Mouse (Mus musculus): Measurements from ENCODE around the gene Atl1. TPM values are rescaled to one million over a fixed set of nuclear protein-coding genes. Genes with fewer than 3 reads are reported as not detected.

The Atl1 gene
- total RNA-seq, 2 experiments from 2014 or later = 223 to 259 TPM

- intact Hi-C loops (cut with DNase I) = no loop called here
- no peak for DNase-seq (ENCODE audit: low spot score in 2 of 2)
Measured at GRCm38 (mm10) chr12:69923603-69924002, 31.2 kb downstream of the Atl1 start.

GRCm38 (mm10) chr12:69924012-69924411 is 31.6 kb downstream of the Atl1 start:
- DNase-seq (ENCODE audit: low spot score in 2 of 2) = no peak

GRCm38 (mm10) chr12:69926716-69927115 is 34.3 kb downstream of the Atl1 start:
- intact Hi-C loops (cut with DNase I) = no loop called here

More at GRCm38 (mm10) chr12:69924012-69924411, 31.6 kb downstream of the Atl1 start:
- intact Hi-C loops (cut with DNase I) = no loop called here

GRCm38 (mm10) chr12:69937731-69938130 is 45.3 kb downstream of the Atl1 start:
- intact Hi-C loops (cut with DNase I) = no loop called here
- no peak for DNase-seq (ENCODE audit: low spot score in 2 of 2)

More at GRCm38 (mm10) chr12:69926716-69927115, 34.3 kb downstream of the Atl1 start:
- no peak for DNase-seq (ENCODE audit: low spot score in 2 of 2)

- no peak for DNase-seq (ENCODE audit: low spot score in 2 of 2)
- intact Hi-C loops (cut with DNase I) = no loop called here
Measured at GRCm38 (mm10) chr12:69939291-69939690, 46.9 kb downstream of the Atl1 start.

GRCm38 (mm10) chr12:69941655-69942329 is 49.4 kb downstream of the Atl1 start:
- DNase-seq (ENCODE audit: low spot score in 2 of 2) = no peak
- intact Hi-C loops (cut with DNase I) = no loop called here

- intact Hi-C loops (cut with DNase I) = no loop called here
- no peak for DNase-seq (ENCODE audit: low spot score in 2 of 2)
Measured at GRCm38 (mm10) chr12:69945861-69946260, 53.4 kb downstream of the Atl1 start.

- DNase-seq (ENCODE audit: low spot score in 2 of 2) = no peak
- intact Hi-C loops (cut with DNase I) = no loop called here
Measured at GRCm38 (mm10) chr12:69947502-69947901, 55.1 kb downstream of the Atl1 start.

- DNase-seq (ENCODE audit: low spot score in 2 of 2) = no peak
- intact Hi-C loops (cut with DNase I) = no loop called here
Measured at GRCm38 (mm10) chr12:69957378-69957777, 65.0 kb downstream of the Atl1 start.

- peak; percentile 40 to 61 for DNase-seq (ENCODE audit: low spot score in 2 of 2)
- intact Hi-C loops (cut with DNase I) = loop anchor here (5.0 kb wide), 1 partner anchor 100 kb away; no protein-coding TSS in a partner anchor
Measured at GRCm38 (mm10) chr12:69962468-69962867, 70.1 kb downstream of the Atl1 start.

GRCm38 (mm10) chr12:69963141-69963540 is 70.7 kb downstream of the Atl1 start:
- intact Hi-C loops (cut with DNase I) = loop anchor here (5.0 kb wide), 1 partner anchor 99 kb away; no protein-coding TSS in a partner anchor
- DNase-seq (ENCODE audit: low spot score in 2 of 2) = no peak

- no peak for DNase-seq (ENCODE audit: low spot score in 2 of 2)
- intact Hi-C loops (cut with DNase I) = no loop called here
Measured at GRCm38 (mm10) chr12:69965644-69966043, 73.2 kb downstream of the Atl1 start.

- intact Hi-C loops (cut with DNase I) = no loop called here
- no peak for DNase-seq (ENCODE audit: low spot score in 2 of 2)
Measured at GRCm38 (mm10) chr12:69966071-69966470, 73.7 kb downstream of the Atl1 start.

GRCm38 (mm10) chr12:69967112-69967511 is 74.7 kb downstream of the Atl1 start:
- no peak for DNase-seq (ENCODE audit: low spot score in 2 of 2)
- intact Hi-C loops (cut with DNase I) = no loop called here

GRCm38 (mm10) chr12:69968154-69968553 is 75.7 kb downstream of the Atl1 start:
- no peak for DNase-seq (ENCODE audit: low spot score in 2 of 2)
- intact Hi-C loops (cut with DNase I) = no loop called here

GRCm38 (mm10) chr12:69973666-69974065 is 81.3 kb downstream of the Atl1 start:
- DNase-seq (ENCODE audit: low spot score in 2 of 2) = no peak
- intact Hi-C loops (cut with DNase I) = no loop called here

- intact Hi-C loops (cut with DNase I) = no loop called here
- DNase-seq (ENCODE audit: low spot score in 2 of 2) = no peak
Measured at GRCm38 (mm10) chr12:69976688-69977087, 84.3 kb downstream of the Atl1 start.

GRCm38 (mm10) chr12:69977376-69977998 is 85.1 kb downstream of the Atl1 start:
- intact Hi-C loops (cut with DNase I) = no loop called here
- no peak for DNase-seq (ENCODE audit: low spot score in 2 of 2)

GRCm38 (mm10) chr12:69982874-69983273 is 90.5 kb downstream of the Atl1 start:
- intact Hi-C loops (cut with DNase I) = loop anchor here (10.0 kb wide), 2 partner anchors 62 to 162 kb away; no protein-coding TSS in a partner anchor

GRCm38 (mm10) chr12:69985546-69985945 is 93.1 kb downstream of the Atl1 start:
- intact Hi-C loops (cut with DNase I) = loop anchor here (10.0 kb wide), 2 partner anchors 59 to 159 kb away; no protein-coding TSS in a partner anchor
- no peak for DNase-seq (ENCODE audit: low spot score in 2 of 2)

More at GRCm38 (mm10) chr12:69982874-69983273, 90.5 kb downstream of the Atl1 start:
- no peak for DNase-seq (ENCODE audit: low spot score in 2 of 2)

GRCm38 (mm10) chr12:69986241-69986762 is 93.9 kb downstream of the Atl1 start:
- no peak for DNase-seq (ENCODE audit: low spot score in 2 of 2)
- intact Hi-C loops (cut with DNase I) = loop anchor here (10.0 kb wide), 2 partner anchors 58 to 158 kb away; no protein-coding TSS in a partner anchor
